Mouse (Mus musculus) urinary bladder, postnatal 14 days (tissue): ENCODE results near the gene Sectm1b.
A peak's percentile ranks its signal among the peaks of the same experiment; 100 is the strongest.

Experiments used
- DNase-seq: peaks from one replicate; pipeline ENCODE4 v3.0.0; 2021; ENCODE audit warnings: low spot score

Sectm1b gene

DNA sequence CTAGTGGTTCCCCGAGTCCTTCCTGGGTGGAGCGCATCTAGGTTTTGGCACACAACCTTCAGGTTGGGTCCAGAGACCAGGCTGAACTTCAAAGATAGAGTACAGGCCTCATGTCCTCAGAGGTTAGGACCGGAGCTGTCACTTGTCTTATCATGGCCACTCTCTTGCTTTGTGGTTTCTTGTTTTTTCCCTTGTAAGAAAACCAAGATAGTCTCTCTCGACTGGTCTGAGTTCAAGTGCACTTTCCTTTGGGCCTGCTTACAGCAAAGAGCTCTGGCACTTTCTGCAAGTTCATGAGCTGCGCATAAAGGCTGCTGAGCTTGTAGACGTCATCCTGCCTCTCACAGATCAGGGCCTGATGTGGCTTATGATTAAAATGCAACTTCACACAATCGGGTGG is 36.1 kb downstream of the Sectm1b start:
- DNase-seq = no peak

DNA sequence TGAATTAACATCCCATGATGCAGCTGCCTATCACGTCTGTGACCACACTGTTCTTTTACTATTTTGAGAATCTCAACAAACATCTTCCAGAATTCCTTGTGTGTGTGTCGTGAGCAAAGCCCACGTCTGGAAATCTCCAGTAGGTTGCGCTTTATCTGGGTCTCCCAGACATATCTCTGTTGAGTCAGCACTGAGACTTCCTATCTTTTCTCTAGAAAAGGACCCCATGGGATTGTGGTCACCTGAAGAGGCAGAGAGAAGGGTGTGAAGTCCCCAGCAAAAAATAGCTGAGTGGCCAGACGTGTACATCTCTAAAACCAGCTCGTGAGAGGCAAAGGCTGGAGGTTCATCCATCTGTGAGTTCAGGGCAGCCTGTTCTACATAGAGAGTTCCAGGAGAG is 39.2 kb downstream of the Sectm1b start:
- DNase-seq = no peak

DNA sequence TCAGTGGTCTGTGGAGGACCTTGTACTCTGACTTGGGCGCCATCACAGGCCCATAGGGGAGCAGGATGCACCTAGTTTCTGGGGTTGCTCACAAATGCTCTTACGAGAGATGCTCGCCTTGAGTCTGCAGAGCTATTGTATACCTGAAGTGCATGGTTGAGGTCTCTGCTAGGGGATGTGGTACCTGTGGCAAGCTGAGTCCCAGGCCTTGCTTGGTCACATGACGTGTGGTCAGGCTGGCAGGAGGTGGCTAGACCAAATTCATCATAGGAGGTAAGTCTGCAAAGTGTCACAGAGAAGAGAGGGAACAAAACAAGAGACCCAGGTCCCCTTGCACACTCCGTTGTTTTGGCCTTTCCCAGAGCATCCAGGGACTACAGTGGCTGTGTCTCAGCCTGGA is 43.9 kb downstream of the Sectm1b start:
- DNase-seq = no peak

DNA sequence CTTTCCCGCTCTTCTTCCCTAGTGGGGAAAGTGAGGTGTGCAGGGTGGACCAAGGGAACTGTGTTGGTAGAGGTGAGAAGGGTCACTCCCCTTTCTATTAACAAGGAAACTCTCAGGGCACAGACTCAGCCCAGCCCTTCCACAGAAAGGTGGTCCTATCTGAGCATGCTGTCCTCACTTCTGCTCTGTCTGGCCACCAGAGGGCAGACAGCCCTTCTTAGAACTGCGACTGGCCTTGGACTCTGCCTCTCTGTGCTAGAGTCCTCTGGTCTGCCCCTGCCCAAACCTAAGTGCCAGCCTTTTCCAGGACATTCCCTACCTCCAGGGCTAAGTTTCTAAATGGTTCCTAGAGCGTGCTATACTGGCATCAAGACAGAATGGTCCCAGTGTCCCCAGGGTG is 45.7 kb downstream of the Sectm1b start:
- peak; percentile 72 for DNase-seq

DNA sequence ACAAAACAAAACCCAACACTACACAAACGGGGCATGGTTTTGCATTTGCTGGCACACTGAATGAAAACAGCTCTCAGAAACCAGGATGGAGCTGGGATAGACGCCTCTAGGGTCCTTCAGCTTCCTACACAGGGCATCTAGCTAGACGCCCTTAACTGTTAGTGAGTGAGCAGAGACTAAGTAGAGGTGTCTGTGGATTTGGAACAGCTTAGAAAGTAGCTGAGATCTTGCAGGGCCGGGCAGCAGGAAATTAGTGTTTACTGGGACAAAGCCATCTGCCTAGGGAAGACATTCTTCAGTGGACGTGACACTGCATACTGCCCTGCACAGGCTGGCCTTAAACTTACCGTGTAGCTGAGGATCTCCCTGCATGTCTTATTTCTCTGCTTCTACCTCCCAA is 47.9 kb downstream of the Sectm1b start:
- no peak for DNase-seq

DNA sequence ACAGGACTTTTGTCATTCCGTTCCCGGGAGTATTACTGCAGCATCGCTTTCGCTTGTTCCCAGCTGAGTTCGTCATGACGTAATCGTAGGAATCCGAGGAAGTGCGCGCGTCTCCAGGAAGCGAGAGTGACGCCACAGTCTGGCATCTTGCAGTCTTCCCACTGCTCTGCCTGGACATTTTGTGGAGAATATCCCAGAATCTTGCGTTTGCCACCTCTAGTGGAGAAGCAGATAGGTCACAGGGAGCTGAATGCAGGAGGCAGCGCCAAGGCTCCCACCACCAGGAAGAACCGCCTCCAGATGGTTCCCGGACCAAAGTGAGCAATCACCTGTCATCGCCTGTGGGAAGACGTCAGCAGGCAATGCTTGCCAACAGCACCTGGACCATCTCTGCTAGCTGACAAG is 48.5 kb downstream of the Sectm1b start:
- DNase-seq = peak; percentile 27

DNA sequence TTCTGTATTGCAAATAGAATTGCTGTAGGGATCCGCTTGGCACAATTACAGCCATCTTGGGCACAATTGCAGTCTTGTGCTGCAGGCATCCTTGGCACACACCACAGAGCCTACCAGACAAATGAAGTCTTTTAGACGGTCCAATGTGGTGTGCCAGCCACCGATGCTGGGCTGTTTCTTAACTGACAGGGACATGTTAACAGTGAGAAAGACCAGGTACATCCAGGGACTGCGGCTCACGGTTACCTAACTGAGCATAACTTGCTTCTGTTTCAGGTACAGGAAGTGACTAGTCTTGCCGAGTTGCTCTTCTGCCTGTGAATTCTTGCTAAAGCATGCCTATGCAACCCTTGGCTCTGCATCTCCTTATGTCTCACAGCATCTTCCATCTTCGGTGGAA is 49.7 kb downstream of the Sectm1b start:
- no peak for DNase-seq

DNA sequence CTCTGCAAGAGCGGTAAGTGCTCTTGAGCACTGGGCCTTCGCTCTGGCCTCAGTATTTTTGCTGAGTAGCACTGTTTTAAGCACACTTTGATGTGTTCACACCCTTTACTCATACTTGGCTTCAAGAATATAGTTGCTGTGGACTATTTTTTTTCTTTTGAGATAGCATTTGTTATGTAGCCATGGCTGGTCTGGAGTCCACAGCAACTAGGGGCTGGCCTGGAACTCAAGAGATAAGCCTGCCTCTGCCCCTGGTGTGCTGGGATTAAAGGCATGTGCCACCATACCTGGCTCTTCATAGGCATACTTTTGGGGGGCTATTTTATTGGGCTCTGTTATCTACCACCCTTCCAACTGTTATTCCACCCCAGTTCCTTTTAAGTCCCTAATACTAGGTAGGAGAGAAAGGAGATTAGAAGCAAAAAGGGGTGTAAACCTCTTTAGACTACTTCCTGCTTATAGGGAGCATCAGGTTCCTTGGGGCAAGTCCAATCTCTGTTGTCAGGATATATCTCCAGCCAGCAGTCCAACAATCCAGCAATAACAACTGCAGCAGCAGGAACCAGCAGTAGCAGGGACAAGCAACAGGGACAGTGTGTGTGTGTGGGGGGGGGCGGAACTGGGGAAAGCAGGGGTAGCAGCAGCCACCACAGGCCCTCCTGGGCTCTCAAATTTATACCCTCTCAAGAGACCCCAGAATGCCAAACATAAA is 53.2 kb downstream of the Sectm1b start:
- DNase-seq = no peak

GRCm38 (mm10) chr11:121006184-121006583 is 57.2 kb downstream of the Sectm1b start:
- no peak for DNase-seq

DNA sequence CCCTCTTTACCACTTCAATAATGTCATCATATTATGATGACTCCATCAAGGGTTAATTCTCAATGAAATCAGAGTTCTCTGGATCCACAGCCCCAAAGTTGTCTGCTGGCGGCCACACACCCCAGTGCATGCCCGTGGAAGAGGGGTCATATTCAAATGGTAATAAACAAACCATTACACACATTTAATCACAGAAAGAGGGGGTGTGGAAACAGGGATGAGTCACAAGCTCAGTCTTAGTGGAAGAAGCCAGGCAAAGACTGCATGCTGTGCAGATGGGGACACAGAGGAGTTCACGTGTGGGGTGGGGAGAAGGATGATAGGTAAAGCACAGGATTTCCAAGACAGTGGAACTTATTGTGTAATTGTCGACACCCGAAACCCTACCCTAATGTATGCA is 59.1 kb downstream of the Sectm1b start:
- no peak for DNase-seq
